Mouse (Mus musculus) midbrain, embryonic 15.5 days (tissue): ENCODE results near the gene Naa25. TPM values are rescaled to one million over a fixed set of nuclear protein-coding genes. Genes with fewer than 3 reads are reported as not detected.
A peak's percentile ranks its signal among the peaks of the same experiment; 100 is the strongest.

Experiments used
- ATAC-seq: fragments of 200-750 bp; cut with Nextera tagmentation; replicated peaks from 2 replicates; pipeline ENCODE4 v1.8.0; 2017; ENCODE audit warnings: moderate TSS enrichment
- H3K27ac ChIP-seq: fragments of 300-500 bp; sonication (generic); 2 replicates; pipeline ENCODE4 v1.5.1; 2015; ENCODE audit warnings: mild to moderate bottlenecking, inconsistent platforms
- H3K27me3 ChIP-seq: fragments of 300-500 bp; sonication (generic); replicated peaks from 2 replicates; pipeline ENCODE4 v1.6.1; 2015; ENCODE audit warnings: inconsistent platforms
- H3K36me3 ChIP-seq: fragments of 300-500 bp; sonication (generic); replicated peaks from 2 replicates; pipeline ENCODE4 v1.6.1; 2015; ENCODE audit warnings: inconsistent platforms
- H3K4me1 ChIP-seq: fragments of 300-500 bp; sonication (generic); 2 replicates; pipeline ENCODE4 v1.6.1; 2015; ENCODE audit warnings: inconsistent platforms
- H3K4me2 ChIP-seq: fragments of 300-500 bp; sonication (generic); 2 replicates; pipeline ENCODE4 v1.6.1; 2015; ENCODE audit warnings: inconsistent platforms, mild to moderate bottlenecking, moderate library complexity
- H3K4me3 ChIP-seq: fragments of 300-500 bp; sonication (generic); 2 replicates; pipeline ENCODE4 v1.5.1; 2015; ENCODE audit warnings: mild to moderate bottlenecking, inconsistent platforms
- H3K9ac ChIP-seq: fragments of 300-500 bp; sonication (generic); 2 replicates; pipeline ENCODE4 v1.6.1; 2015; ENCODE audit warnings: mild to moderate bottlenecking, inconsistent platforms
- H3K9me3 ChIP-seq: fragments of 300-500 bp; sonication (generic); 2 replicates; pipeline ENCODE4 v1.6.1; 2016; ENCODE audit warnings: inconsistent platforms
- WGBS: fragments of 180-500 bp; shearing (Covaris S2); methylation state at CpG from one replicate; pipeline ENCODE4 v1.1.7; 2015; ENCODE audit warnings: mixed read lengths; 5-methylcytosine and 5-hydroxymethylcytosine counted together
- polyA plus RNA-seq: library from polyadenylated mRNA; unstranded; fragments of >200 nt; fragmentation: Nextera tagmentation; extraction: Ambion mirVana; gene quantifications from 2 replicates; pipeline ENCODE4 v1.2.1, GENCODE M21; 2015

Gene Naa25
- polyA plus RNA-seq, 1 experiment from 2014 or later: 56.6 TPM

- no peak for ATAC-seq
- WGBS: 54% methylated on average over 10 of the region's 10 CpGs
- Histone ChIP-seq H3K4me3 (peak overlapping the region; percentile 79), H3K27me3 (no peaks in the 10 kb centered on the region; the same call in 1 of the 2 replicates), H3K9ac (peak overlapping the region; percentile 69), H3K4me1 (peaks cover 31% of the 10 kb centered on the region), H3K36me3 (peaks cover 13% of the 10 kb centered on the region), H3K27ac (peak overlapping the region; percentile 85), H3K4me2 (peak overlapping the region; percentile 68), H3K9me3 (no peaks in the 10 kb centered on the region)
These were observed 13.6 kb upstream of the Naa25 start for GRCm38 (mm10) chr5:121383857-121384756.

GRCm38 (mm10) chr5:121384757-121385460 is 12.8 kb upstream of the Naa25 start:
- Histone ChIP-seq H3K4me1 (peaks cover 31% of the 10 kb centered on the region), H3K27ac (peak overlapping the region; percentile 85), H3K9me3 (no peaks in the 10 kb centered on the region), H3K4me2 (peak overlapping the region; percentile 68), H3K36me3 (peaks cover 6% of the 10 kb centered on the region; the same call in 1 of the 2 replicates), H3K4me3 (peak overlapping the region; percentile 79), H3K27me3 (no peaks in the 10 kb centered on the region; the same call in 1 of the 2 replicates), H3K9ac (peak overlapping the region; percentile 69)
- WGBS: 3% methylated on average over 42 of the region's 47 CpGs
- peak; percentile 66 for ATAC-seq

GRCm38 (mm10) chr5:121385461-121386119 is 12.1 kb upstream of the Naa25 start, which contains the start of gene Trafd1:
Gene Trafd1, minus strand, starts transcription at chr5:121385632.
- peak; percentile 97 for ATAC-seq
- peaks cover 5% of the 10 kb centered on the region; the same call in 1 of the 2 replicates for H3K36me3 ChIP-seq
- peak within 1 kb of the TSS; percentile 79 for H3K4me3 ChIP-seq
- no peaks in the 10 kb centered on the region; the same call in 1 of the 2 replicates for H3K27me3 ChIP-seq
- H3K9ac ChIP-seq: peak within 1 kb of the TSS; percentile 69
- no peaks in the 10 kb centered on the region for H3K9me3 ChIP-seq
- peaks cover 31% of the 10 kb centered on the region for H3K4me1 ChIP-seq
- WGBS: under 1% methylated on average over 38 of the region's 45 CpGs
- H3K27ac ChIP-seq: peak within 1 kb of the TSS; percentile 85
- peak within 1 kb of the TSS; percentile 68 for H3K4me2 ChIP-seq

GRCm38 (mm10) chr5:121386120-121386909 is 11.4 kb upstream of the Naa25 start:
- Histone ChIP-seq H3K9ac (peak overlapping the region; percentile 69; the same call in 1 of the 2 replicates), H3K4me2 (peak overlapping the region; percentile 68), H3K36me3 (no peaks in the 10 kb centered on the region), H3K4me3 (peak overlapping the region; percentile 79), H3K4me1 (peaks cover 31% of the 10 kb centered on the region), H3K9me3 (no peaks in the 10 kb centered on the region), H3K27ac (peak overlapping the region; percentile 85), H3K27me3 (no peaks in the 10 kb centered on the region; the same call in 1 of the 2 replicates)
- no peak; the same call in 1 of the 2 replicates for ATAC-seq
- 37% methylated on average over 22 of the region's 22 CpGs for WGBS

GRCm38 (mm10) chr5:121387126-121387525 is 10.6 kb upstream of the Naa25 start:
- H3K27ac ChIP-seq: no peak overlapping the region
- H3K36me3 ChIP-seq: no peaks in the 10 kb centered on the region
- peaks cover 31% of the 10 kb centered on the region for H3K4me1 ChIP-seq
- no peaks in the 10 kb centered on the region for H3K9me3 ChIP-seq
- WGBS: 65% methylated on average over 4 of the region's 4 CpGs
- ATAC-seq: no peak
- no peaks in the 10 kb centered on the region; the same call in 1 of the 2 replicates for H3K27me3 ChIP-seq
- no peak overlapping the region for H3K9ac ChIP-seq
- no peak overlapping the region for H3K4me2 ChIP-seq
- H3K4me3 ChIP-seq: no peak overlapping the region

GRCm38 (mm10) chr5:121389106-121389505 is 8.6 kb upstream of the Naa25 start:
- H3K9ac ChIP-seq: no peak overlapping the region

GRCm38 (mm10) chr5:121389691-121390090 is 8.0 kb upstream of the Naa25 start:
- Histone ChIP-seq H3K4me1 (peaks cover 6% of the 10 kb centered on the region), H3K9me3 (no peaks in the 10 kb centered on the region), H3K36me3 (no peaks in the 10 kb centered on the region), H3K9ac (no peak overlapping the region), H3K4me2 (no peak overlapping the region), H3K4me3 (no peak overlapping the region), H3K27me3 (no peaks in the 10 kb centered on the region; the same call in 1 of the 2 replicates), H3K27ac (no peak overlapping the region)
- ATAC-seq: no peak

More at GRCm38 (mm10) chr5:121389106-121389505, 8.6 kb upstream of the Naa25 start:
- H3K27me3 ChIP-seq: no peaks in the 10 kb centered on the region; the same call in 1 of the 2 replicates
- WGBS: 42% methylated on average over 7 of the region's 7 CpGs
- ATAC-seq: no peak
- peaks cover 11% of the 10 kb centered on the region for H3K4me1 ChIP-seq
- no peaks in the 10 kb centered on the region for H3K9me3 ChIP-seq
- H3K4me3 ChIP-seq: no peak overlapping the region
- no peak overlapping the region for H3K27ac ChIP-seq
- H3K36me3 ChIP-seq: no peaks in the 10 kb centered on the region
- H3K4me2 ChIP-seq: no peak overlapping the region

GRCm38 (mm10) chr5:121392667-121393380 is 4.9 kb upstream of the Naa25 start:
- H3K4me2 ChIP-seq: no peak overlapping the region
- H3K36me3 ChIP-seq: no peaks in the 10 kb centered on the region
- peaks cover 6% of the 10 kb centered on the region for H3K4me1 ChIP-seq
- WGBS: 57% methylated on average over 16 of the region's 16 CpGs
- H3K27me3 ChIP-seq: no peaks in the 10 kb centered on the region
- H3K9ac ChIP-seq: no peak overlapping the region
- no peak overlapping the region for H3K27ac ChIP-seq
- no peaks in the 10 kb centered on the region for H3K9me3 ChIP-seq
- ATAC-seq: no peak
- H3K4me3 ChIP-seq: no peak overlapping the region

- ATAC-seq: no peak
- Histone ChIP-seq H3K4me2 (no peak overlapping the region), H3K4me1 (peaks cover 6% of the 10 kb centered on the region), H3K9ac (no peak overlapping the region), H3K9me3 (no peaks in the 10 kb centered on the region), H3K27me3 (no peaks in the 10 kb centered on the region), H3K36me3 (no peaks in the 10 kb centered on the region), H3K27ac (no peak overlapping the region), H3K4me3 (no peak overlapping the region)
- whole genome bisulfite sequencing: 85% methylated on average over 3 of the region's 3 CpGs
These were observed 4.3 kb upstream of the Naa25 start for GRCm38 (mm10) chr5:121393402-121393801.

GRCm38 (mm10) chr5:121395621-121396020 is 2.1 kb upstream of the Naa25 start:
- Histone ChIP-seq H3K27me3 (no peaks in the 10 kb centered on the region), H3K4me2 (no peak overlapping the region), H3K9me3 (no peaks in the 10 kb centered on the region), H3K9ac (no peak overlapping the region), H3K27ac (no peak overlapping the region), H3K4me1 (peaks cover 24% of the 10 kb centered on the region), H3K36me3 (no peaks in the 10 kb centered on the region), H3K4me3 (no peak overlapping the region)
- ATAC-seq: no peak
- 81% methylated on average over 5 of the region's 5 CpGs for WGBS
